Mouse (Mus musculus): ENCODE results near the gene Prr7.
A peak's percentile ranks its signal among the peaks of the same experiment; 100 is the strongest.

GRCm38 (mm10) chr13:55516955-55517354, 52.9 kb downstream of the Prr7 start:
- TF ChIP-seq POLR2A (IDR thresholded peaks at IDR 0.05; ENCODE audit: borderline replicate concordance, extremely low read depth, insufficient read depth, insufficient read length, poor library complexity, severe bottlenecking) (no peak), CTCF (IDR thresholded peaks at IDR 0.05; ENCODE audit: borderline replicate concordance, extremely low read depth, insufficient read depth, insufficient read length) (peak; percentile 96)

All from brain, embryonic 14.5 days (tissue).